Mouse (Mus musculus) stomach, embryonic 15.5 days (tissue): ENCODE measurements around the gene Lactb. TPM values are rescaled to one million over a fixed set of nuclear protein-coding genes. Genes with fewer than 3 reads are reported as not detected.

Experiments
- ATAC-seq: fragments of 200-750 bp; cut with Nextera tagmentation; 2 replicates; pipeline ENCODE4 v1.8.0; 2017; ENCODE audit warnings: low read depth, moderate number of reproducible peaks, moderate TSS enrichment; ENCODE audit not compliant: insufficient read depth, low FRiP score
- H3K27ac ChIP-seq: fragments of 300-500 bp; sonication (generic); 2 replicates; pipeline ENCODE4 v1.5.1; 2015; ENCODE audit warnings: mild to moderate bottlenecking, inconsistent platforms
- H3K27me3 ChIP-seq: fragments of 300-500 bp; sonication (generic); replicated peaks from 2 replicates; pipeline ENCODE4 v1.6.1; 2015; ENCODE audit warnings: inconsistent platforms
- H3K36me3 ChIP-seq: fragments of 300-500 bp; sonication (generic); 2 replicates; pipeline ENCODE4 v1.6.1; 2015; ENCODE audit warnings: inconsistent platforms
- H3K4me1 ChIP-seq: fragments of 300-500 bp; sonication (generic); 2 replicates; pipeline ENCODE4 v1.6.1; 2015; ENCODE audit warnings: inconsistent platforms
- H3K4me2 ChIP-seq: fragments of 300-500 bp; sonication (generic); 2 replicates; pipeline ENCODE4 v1.6.1; 2015; ENCODE audit warnings: mild to moderate bottlenecking, inconsistent platforms
- H3K4me3 ChIP-seq: fragments of 300-500 bp; sonication (generic); replicated peaks from 2 replicates; pipeline ENCODE4 v1.5.1; 2015; ENCODE audit warnings: inconsistent platforms
- H3K9ac ChIP-seq: fragments of 300-500 bp; sonication (generic); 2 replicates; pipeline ENCODE4 v1.6.1; 2015; ENCODE audit warnings: inconsistent platforms
- H3K9me3 ChIP-seq: fragments of 300-500 bp; sonication (generic); 2 replicates; pipeline ENCODE4 v1.6.1; 2016; ENCODE audit warnings: inconsistent platforms
- WGBS: fragments of 180-500 bp; shearing (Covaris S2); methylation state at CpG from one replicate; pipeline ENCODE4 v1.1.7; 2015; 5-methylcytosine and 5-hydroxymethylcytosine counted together
- polyA plus RNA-seq: library from polyadenylated mRNA; unstranded; fragments of >200 nt; fragmentation: Nextera tagmentation; extraction: Ambion mirVana; gene quantifications from 2 replicates; pipeline ENCODE4 v1.2.1, GENCODE M21; 2015

The Lactb gene
- polyA plus RNA-seq, 1 experiment from 2014 or later = 10.5 TPM

DNA sequence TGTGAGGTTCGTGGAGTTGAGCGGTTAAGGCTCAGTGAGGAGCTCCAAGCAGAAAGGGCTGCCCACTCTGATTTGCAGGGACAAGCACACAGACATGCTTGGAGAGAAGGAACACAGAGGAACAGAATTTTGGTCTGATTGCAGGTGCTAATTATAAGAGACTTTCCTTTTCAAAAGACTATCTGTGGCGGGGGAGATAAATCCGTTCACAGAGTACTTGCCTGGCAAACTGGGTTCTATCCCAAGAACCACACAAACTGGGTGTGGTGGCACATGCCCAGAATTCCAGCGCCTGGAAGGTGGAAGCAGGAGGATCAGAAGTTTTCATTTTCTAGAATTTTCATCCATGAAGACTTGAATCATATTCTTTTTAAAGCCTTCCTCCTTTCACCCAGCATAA, 1.8 kb upstream of the Lactb start:
- WGBS = 71% methylated on average over 5 of the region's 5 CpGs
- ATAC-seq = no peak
- H3K27me3 ChIP-seq = no peaks in the 10 kb centered on the region
- no peak overlapping the region for H3K27ac ChIP-seq
- no peak overlapping the region for H3K9ac ChIP-seq
- H3K4me2 ChIP-seq = no peak overlapping the region
- H3K36me3 ChIP-seq = no peaks in the 10 kb centered on the region
- H3K9me3 ChIP-seq = no peaks in the 10 kb centered on the region
- H3K4me3 ChIP-seq = no peak overlapping the region
- 0 out of 2 replicates have a peak, but pooled peaks cover 5% of the 10 kb centered on the region for H3K4me1 ChIP-seq

DNA sequence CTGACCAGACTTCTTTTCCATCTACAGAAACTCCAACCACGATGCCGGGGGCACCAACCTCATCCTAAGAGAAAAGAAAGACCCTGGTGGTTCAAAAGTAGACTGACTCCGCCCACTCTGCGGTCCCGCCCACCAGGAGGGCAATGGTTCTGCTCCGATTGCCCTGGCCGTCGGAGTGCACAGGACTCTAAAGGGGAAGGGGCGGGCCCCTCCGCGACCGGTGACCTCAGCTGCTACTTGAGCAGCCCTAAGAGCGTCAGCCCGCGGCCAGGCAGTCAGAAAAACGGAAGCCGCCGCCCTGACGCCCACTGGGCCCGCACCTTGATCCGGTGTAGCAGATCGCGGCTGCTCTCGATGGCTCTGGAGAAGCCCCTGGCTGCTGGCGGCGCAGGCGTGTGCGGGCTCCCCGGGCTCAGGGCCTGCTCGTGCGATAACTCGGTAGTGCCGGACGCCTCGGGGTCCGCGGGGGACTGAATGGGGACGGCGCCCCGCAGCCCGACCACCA, 511 bp downstream of the Lactb start:
- H3K4me1 ChIP-seq = 0 out of 2 replicates have a peak, but pooled peaks cover 5% of the 10 kb centered on the region
- peak overlapping the region; percentile 74 for H3K9ac ChIP-seq
- H3K4me3 ChIP-seq = peak overlapping the region; percentile 92
- 0 out of 2 replicates have a peak, but pooled peaks cover 6% of the 10 kb centered on the region for H3K36me3 ChIP-seq
- peak overlapping the region; percentile 61 for H3K4me2 ChIP-seq
- no peaks in the 10 kb centered on the region for H3K27me3 ChIP-seq
- under 1% methylated on average over 41 of the region's 41 CpGs for WGBS
- peak overlapping the region; percentile 88 for H3K27ac ChIP-seq
- ATAC-seq = peak; percentile 81
- no peaks in the 10 kb centered on the region for H3K9me3 ChIP-seq

DNA sequence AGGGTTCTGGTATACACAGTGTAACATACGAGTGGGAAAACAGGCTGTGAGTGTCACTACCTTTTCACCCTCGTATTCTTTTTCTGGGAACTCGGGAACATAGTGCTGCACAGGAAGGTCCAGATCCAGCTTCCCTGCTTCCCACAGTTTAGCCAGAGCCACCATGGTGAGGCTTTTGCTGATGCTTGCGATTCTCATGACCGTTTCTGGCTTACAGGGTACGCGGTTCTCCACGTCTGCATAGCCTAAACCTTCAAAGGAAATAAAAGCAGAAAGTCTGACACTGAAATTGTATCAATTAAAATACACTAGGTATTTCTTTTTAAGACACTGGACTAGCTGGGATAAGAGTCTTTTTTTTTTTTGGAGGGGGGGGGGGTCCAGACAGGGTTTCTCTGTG, 4.2 kb downstream of the Lactb start:
- ATAC-seq = no peak
- no peak overlapping the region for H3K4me2 ChIP-seq
- no peak overlapping the region for H3K4me3 ChIP-seq
- H3K27me3 ChIP-seq = no peaks in the 10 kb centered on the region
- WGBS = 84% methylated on average over 8 of the region's 8 CpGs
- H3K27ac ChIP-seq = no peak overlapping the region
- H3K9ac ChIP-seq = no peak overlapping the region
- no peaks in the 10 kb centered on the region for H3K9me3 ChIP-seq
- 0 out of 2 replicates have a peak, but pooled peaks cover 10% of the 10 kb centered on the region for H3K36me3 ChIP-seq
- H3K4me1 ChIP-seq = no peaks in the 10 kb centered on the region

DNA sequence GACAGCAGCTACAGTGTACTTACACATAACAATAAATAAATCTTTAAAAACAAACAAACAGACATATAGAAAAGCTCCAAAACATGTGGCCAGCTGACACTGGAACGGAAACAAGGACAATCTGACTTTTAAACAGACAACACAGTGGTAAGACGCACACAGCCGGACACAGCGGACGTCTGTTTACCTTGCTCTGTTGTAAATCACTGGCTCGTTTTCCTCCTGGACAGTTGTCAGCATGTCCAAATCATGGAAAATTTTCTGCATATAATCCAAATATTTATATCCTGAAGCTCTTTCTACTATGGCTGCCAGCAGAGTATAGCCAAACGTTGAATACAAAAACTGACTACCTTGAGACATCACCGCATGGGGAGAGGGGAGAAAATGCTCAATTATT, 7.8 kb downstream of the Lactb start:
- Histone ChIP-seq H3K36me3 (0 out of 2 replicates have a peak, but pooled peaks cover 10% of the 10 kb centered on the region), H3K9me3 (no peaks in the 10 kb centered on the region), H3K4me1 (no peaks in the 10 kb centered on the region), H3K4me3 (no peak overlapping the region), H3K27ac (no peak overlapping the region), H3K4me2 (no peak overlapping the region), H3K27me3 (no peaks in the 10 kb centered on the region), H3K9ac (no peak overlapping the region)
- 53% methylated on average over 8 of the region's 8 CpGs for WGBS
- ATAC-seq = no peak

DNA sequence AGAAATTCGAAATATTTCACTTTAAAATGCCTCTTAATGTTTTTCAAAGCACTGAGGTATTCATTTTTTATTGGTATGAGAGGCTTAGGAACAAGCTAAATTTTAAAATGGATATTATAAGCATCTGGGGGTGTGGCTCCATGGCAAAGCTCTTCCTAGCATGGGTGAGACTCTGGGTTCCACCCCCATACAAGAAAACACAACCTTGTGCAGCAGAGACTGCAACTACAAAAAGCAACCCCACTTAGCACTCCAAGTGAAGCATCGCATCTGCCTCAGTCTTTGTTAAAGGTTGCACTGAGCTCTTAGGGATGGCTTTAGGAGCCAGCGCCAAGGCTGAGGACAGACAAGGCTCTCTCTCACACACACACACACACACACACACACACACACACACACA, 13.8 kb downstream of the Lactb start:
- no peaks in the 10 kb centered on the region for H3K9me3 ChIP-seq
- no peaks in the 10 kb centered on the region for H3K36me3 ChIP-seq
- 67% methylated on average over 3 of the region's 3 CpGs for WGBS
- H3K4me2 ChIP-seq = no peak overlapping the region
- no peak overlapping the region for H3K9ac ChIP-seq
- H3K27me3 ChIP-seq = no peaks in the 10 kb centered on the region
- H3K27ac ChIP-seq = no peak overlapping the region
- no peaks in the 10 kb centered on the region for H3K4me1 ChIP-seq
- no peak overlapping the region for H3K4me3 ChIP-seq
- ATAC-seq = no peak

DNA sequence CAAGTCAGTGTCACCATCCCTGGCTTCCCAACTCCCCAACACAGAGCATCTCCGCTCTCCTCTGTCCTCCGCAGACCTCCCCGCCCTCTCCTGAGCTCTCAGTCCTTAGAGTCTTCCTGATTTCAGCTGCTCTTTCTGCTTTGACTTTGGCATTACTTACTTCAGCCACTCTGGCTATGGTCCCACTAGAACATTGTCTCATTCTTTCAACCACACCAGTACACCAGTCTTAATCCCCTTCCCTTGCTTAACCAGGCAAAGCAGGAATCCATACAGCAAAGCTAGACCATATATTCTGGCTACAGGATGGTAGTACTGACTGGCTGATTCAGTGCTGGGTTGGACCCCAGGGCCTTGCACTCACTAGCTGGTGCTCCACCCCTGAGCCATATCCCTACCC, 17.8 kb downstream of the Lactb start:
- WGBS = 82% methylated on average over 3 of the region's 3 CpGs
- no peak overlapping the region for H3K9ac ChIP-seq
- H3K9me3 ChIP-seq = no peaks in the 10 kb centered on the region
- H3K4me3 ChIP-seq = no peak overlapping the region
- no peak for ATAC-seq
- no peaks in the 10 kb centered on the region for H3K27me3 ChIP-seq
- H3K4me1 ChIP-seq = no peaks in the 10 kb centered on the region
- H3K36me3 ChIP-seq = no peaks in the 10 kb centered on the region
- no peak overlapping the region for H3K27ac ChIP-seq
- H3K4me2 ChIP-seq = no peak overlapping the region

DNA sequence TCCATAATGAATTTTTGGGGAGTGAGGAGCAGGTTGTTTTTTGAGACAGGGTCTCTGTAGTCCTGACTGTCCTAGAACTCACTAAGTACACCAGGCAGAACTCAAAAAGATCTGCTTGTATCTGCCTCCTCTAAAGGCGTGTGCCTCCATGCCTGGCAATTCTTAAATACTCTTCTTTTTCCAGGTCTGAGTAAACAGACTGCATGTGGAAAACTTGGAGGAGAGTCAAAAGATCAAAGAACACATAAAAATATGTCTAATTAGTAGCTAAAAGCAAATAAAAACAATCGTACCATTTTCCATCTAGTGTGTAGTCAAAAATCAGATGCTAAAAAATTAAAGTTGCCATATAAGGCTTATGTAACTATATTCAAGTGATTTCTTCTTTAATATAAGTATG, 22.4 kb downstream of the Lactb start:
- Histone ChIP-seq H3K4me2 (no peak overlapping the region), H3K27ac (no peak overlapping the region), H3K36me3 (no peaks in the 10 kb centered on the region), H3K4me1 (no peaks in the 10 kb centered on the region), H3K9me3 (no peaks in the 10 kb centered on the region), H3K27me3 (no peaks in the 10 kb centered on the region), H3K4me3 (no peak overlapping the region), H3K9ac (no peak overlapping the region)
- no peak for ATAC-seq
- WGBS = 77% methylated on average over 2 of the region's 2 CpGs

DNA sequence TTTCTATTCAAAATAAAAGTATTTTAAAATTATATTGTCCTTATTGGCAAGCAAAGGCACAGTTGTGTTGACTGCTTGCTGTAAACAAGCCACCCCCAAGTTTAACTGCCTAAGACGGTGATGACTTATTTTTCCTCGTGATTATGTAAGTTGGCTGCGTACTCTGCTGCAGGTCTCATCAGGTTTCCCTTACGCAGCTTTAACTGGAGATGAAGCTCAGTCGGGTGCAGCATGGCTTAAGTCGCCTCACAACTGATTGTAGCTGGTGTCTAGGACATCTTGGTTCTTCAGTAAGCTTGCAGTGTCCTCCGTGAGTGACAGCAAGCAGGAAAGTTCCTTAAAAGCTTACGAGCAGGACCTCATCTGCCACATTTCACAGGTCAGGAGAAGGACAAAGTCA, 23.0 kb downstream of the Lactb start:
- 78% methylated on average over 8 of the region's 8 CpGs for WGBS
- Histone ChIP-seq H3K36me3 (no peaks in the 10 kb centered on the region), H3K9me3 (no peaks in the 10 kb centered on the region), H3K4me1 (no peaks in the 10 kb centered on the region), H3K4me2 (no peak overlapping the region), H3K27me3 (no peaks in the 10 kb centered on the region), H3K9ac (no peak overlapping the region), H3K4me3 (no peak overlapping the region), H3K27ac (no peak overlapping the region)
- ATAC-seq = no peak

DNA sequence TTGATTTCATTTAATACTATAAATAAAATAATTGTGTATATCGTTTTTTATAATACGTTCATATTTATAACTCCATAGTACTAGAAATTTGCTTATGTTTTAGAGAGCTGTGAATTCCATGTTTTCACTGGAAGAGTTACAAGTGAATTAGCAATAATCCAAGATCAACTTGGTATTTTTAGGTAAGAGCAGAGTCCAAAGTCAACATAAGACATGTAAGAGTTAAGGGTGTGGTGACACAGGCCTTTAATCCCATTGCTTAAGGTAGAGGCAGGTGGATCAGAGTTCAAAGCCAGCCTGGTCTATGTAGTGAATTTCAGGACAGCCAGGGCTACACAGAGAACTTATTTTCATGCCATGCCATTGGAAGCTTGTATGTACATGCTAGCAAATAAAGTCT, 26.7 kb downstream of the Lactb start:
- Histone ChIP-seq H3K27me3 (no peaks in the 10 kb centered on the region), H3K36me3 (no peaks in the 10 kb centered on the region), H3K4me2 (no peak overlapping the region), H3K4me1 (no peaks in the 10 kb centered on the region), H3K27ac (no peak overlapping the region), H3K9ac (no peak overlapping the region), H3K9me3 (no peaks in the 10 kb centered on the region), H3K4me3 (no peak overlapping the region)
- WGBS = 95% methylated on average over 2 of the region's 2 CpGs
- no peak for ATAC-seq

DNA sequence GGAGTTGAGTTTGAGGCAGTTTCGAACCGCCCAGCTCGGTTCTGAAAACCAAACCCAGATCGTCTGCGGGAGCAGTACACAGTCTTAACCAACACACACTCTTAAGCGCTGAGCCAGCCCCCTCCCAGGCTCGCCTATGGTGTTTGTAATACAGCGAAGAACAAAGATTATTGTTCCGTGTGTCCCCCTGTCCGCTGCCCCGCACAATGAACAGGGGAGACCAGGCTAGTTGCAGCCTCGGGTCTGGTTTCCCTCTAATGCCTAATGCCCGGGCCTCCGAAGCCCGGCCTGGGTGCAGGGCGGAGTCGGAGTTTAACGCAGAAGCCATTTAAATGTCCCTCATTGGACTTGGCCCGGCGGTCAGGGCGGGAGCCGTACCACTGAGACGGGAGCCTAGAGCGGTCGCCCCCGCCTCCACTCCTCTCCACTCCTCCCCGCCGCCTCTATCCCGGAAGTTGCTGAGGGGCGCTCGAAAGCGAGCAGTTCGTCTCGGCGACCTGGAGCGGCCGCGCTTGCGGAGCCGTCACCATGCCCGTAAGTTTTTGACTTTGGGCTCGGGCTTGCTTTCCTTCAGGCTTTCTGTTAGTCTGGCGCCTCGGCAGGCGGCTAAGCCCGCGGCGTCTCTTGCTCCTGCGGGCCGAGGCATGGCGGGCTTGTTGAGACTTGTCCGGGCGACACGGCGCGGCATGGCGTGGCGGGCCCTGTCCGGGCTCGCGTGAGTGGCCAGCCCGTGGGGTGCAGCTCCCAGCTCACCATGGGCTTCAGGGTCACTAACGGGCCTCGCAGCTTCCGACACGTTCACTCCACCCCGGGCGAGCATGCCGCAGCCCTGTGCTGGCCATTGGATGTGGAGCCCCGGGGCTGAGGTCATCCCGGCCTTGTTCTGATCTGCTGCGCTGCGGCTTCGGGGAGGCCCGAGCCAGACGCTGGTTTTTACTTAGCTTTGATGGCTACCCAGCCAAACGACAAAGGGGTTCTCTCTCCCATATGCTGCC, 29.3 kb downstream of the Lactb start, which contains the start of gene Rps27l:
Rps27l (plus strand) TSS at position 440 of the 995 bp plus-strand sequence.
- no peaks in the 10 kb centered on the region for H3K27me3 ChIP-seq
- H3K4me2 ChIP-seq = peak within 1 kb of the TSS; percentile 55
- H3K9ac ChIP-seq = peak within 1 kb of the TSS; percentile 91
- ATAC-seq = peak; percentile 99
- WGBS = under 1% methylated on average over 77 of the region's 77 CpGs
- no peaks in the 10 kb centered on the region for H3K9me3 ChIP-seq
- H3K4me1 ChIP-seq = no peaks in the 10 kb centered on the region
- peak within 1 kb of the TSS; percentile 96 for H3K27ac ChIP-seq
- H3K4me3 ChIP-seq = peak within 1 kb of the TSS; percentile 95
- H3K36me3 ChIP-seq = no peaks in the 10 kb centered on the region

DNA sequence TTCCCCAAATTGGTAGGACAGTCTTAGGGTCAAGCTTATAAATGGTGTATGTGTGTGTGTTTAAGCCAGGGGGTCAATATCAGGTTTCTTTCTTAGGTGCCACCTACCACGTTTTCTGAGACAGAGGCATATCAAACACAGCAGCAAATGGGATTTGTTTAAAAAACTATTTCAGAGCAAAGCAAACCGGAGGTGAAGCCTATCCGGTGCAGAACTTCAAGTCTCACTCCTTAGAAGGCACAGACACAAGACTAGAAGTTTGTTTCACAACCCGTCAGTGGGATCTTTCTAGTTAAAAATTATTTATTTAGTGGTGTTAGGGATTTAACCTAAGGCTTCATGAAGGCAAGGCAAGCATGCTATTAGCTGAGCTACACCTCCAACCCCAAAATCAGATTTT, 30.1 kb downstream of the Lactb start:
- H3K27ac ChIP-seq = peak overlapping the region; percentile 96
- H3K9me3 ChIP-seq = no peaks in the 10 kb centered on the region
- H3K4me2 ChIP-seq = peak overlapping the region; percentile 55
- no peak for ATAC-seq
- H3K27me3 ChIP-seq = no peaks in the 10 kb centered on the region
- H3K4me1 ChIP-seq = no peaks in the 10 kb centered on the region
- H3K9ac ChIP-seq = peak overlapping the region; percentile 91; the same call in 1 of the 2 replicates
- peak overlapping the region; percentile 95 for H3K4me3 ChIP-seq
- WGBS = 10% methylated on average over 4 of the region's 4 CpGs
- no peaks in the 10 kb centered on the region for H3K36me3 ChIP-seq

DNA sequence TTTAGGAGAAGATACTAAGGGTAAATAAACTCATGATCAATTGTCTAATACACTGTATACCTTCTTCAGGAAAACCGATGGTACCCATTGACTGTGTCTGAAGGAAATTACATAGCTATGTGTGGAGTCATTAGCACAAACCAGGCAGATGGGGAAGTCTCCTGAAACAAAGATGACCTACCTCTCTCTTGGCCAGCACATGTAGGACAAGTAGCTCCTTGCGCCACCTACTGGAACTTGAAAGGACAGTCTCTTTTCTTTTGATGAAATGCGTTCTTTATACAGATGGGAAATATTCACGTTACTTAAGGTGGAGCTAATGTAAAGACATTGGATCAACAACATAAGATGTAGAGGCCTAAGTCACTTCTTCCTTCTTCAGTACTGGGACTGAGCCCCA, 36.4 kb downstream of the Lactb start:
- WGBS = 9% methylated on average over 4 of the region's 4 CpGs
- ATAC-seq = no peak
- no peaks in the 10 kb centered on the region for H3K27me3 ChIP-seq

More for the DNA sequence above, 36.4 kb downstream of the Lactb start:
- no peaks in the 10 kb centered on the region for H3K36me3 ChIP-seq
- no peak overlapping the region for H3K27ac ChIP-seq
- H3K4me3 ChIP-seq = no peak overlapping the region
- H3K4me1 ChIP-seq = peaks cover 4% of the 10 kb centered on the region
- H3K9ac ChIP-seq = no peak overlapping the region
- H3K9me3 ChIP-seq = no peaks in the 10 kb centered on the region
- H3K4me2 ChIP-seq = no peak overlapping the region
